Comparison of ENCODE assay signal across 16 mouse cellular contexts in genomic region chr3:133334691-133335090, GRCm38 (mm10).
"Had no signal": no experiment of that assay in that cellular context is flagged by ENCODE, and none has a peak within 500 bp of the region (broad histone marks: within the 10 kb centered on the region; RNA-seq: fewer than 3 reads in every experiment).

No protein-coding gene starts in this region.

- H3K36me3 ChIP-seq: lung, embryonic 15.5 days; midbrain, embryonic 15.5 days; neural tube, embryonic 13.5 days had no signal

- H3K9me3 ChIP-seq: limb, embryonic 12.5 days; liver, embryonic 13.5 days; lung, embryonic 15.5 days; megakaryocyte, embryonic 14.5 days; midbrain, embryonic 15.5 days; neural tube, embryonic 13.5 days had no signal

- H3K4me3 ChIP-seq: limb, embryonic 12.5 days; liver, embryonic 13.5 days; lung, embryonic 15.5 days; megakaryocyte, embryonic 14.5 days; midbrain, embryonic 15.5 days; neural tube, embryonic 13.5 days had no signal

- H3K27me3 ChIP-seq: limb, embryonic 12.5 days; liver, embryonic 13.5 days; lung, embryonic 15.5 days; megakaryocyte, embryonic 14.5 days; midbrain, embryonic 15.5 days; neural tube, embryonic 13.5 days had no signal

- H3K27ac ChIP-seq: limb, embryonic 12.5 days; liver, embryonic 13.5 days; macrophage; midbrain, embryonic 15.5 days; neural tube, embryonic 13.5 days had no signal

- ATAC-seq: liver, postnatal 0 days; midbrain, embryonic 15.5 days had no signal

- H3K4me2 ChIP-seq: limb, embryonic 12.5 days; liver, embryonic 13.5 days; lung, embryonic 15.5 days; midbrain, embryonic 11.5 days; midbrain, embryonic 15.5 days; neural tube, embryonic 13.5 days had no signal

- DNase-seq: kidney, postnatal 25 days; layer of hippocampus, adult 9-11 months; layer of hippocampus, postnatal 36 days; liver; liver, embryonic 13.5 days; liver, postnatal 0 days; lung, postnatal 14 days; right cerebral cortex, postnatal 4 days; thymus, postnatal 14 days had no signal

- H3K9ac ChIP-seq: limb, embryonic 12.5 days; liver, embryonic 13.5 days; liver, postnatal 0 days; lung, embryonic 15.5 days; midbrain, embryonic 15.5 days; neural tube, embryonic 13.5 days had no signal
